Mouse (Mus musculus) retina, embryonic 14.5 days (tissue): ENCODE data around the gene Olfr728.

Experiments used
- DNase-seq: peaks from one replicate; pipeline ENCODE4 v3.0.0-alpha.2; 2015; ENCODE audit warnings: low spot score

Olfr728 gene

DNA sequence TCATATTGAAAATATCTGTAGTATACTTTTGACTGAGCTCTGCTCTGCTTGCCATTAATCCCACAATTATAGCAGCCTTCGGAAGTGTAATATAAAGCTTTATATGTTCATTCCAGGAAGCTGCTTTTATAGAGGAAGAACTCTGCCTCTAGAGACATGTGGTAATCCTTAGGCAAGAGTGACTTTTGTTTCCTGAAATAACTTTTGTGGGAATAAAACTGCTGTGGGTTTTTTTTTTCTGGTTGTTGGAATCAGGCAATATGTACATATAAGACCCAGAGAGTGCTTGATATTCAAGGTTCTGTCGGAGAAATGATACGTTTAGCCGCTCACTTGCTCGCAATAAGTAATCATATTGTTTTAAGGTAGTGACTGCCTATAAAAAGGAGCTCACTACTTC, at the start of gene Olfr728:
Olfr728 (minus strand) TSS at position 101 of the 400 bp plus-strand sequence.
- no peak for DNase-seq

- no peak for DNase-seq
Measured at GRCm38 (mm10) chr14:50188098-50188497, 45.6 kb upstream of the Olfr728 start, which contains the start of gene Olfr730. TSS of gene Olfr730 (minus strand) at chr14:50188198.

- no peak for DNase-seq
Measured at GRCm38 (mm10) chr14:50152810-50153209, 10.3 kb upstream of the Olfr728 start, which contains the start of gene Olfr729. TSS of gene Olfr729 (minus strand) at chr14:50152910.

- no peak for DNase-seq
Measured at GRCm38 (mm10) chr14:50122886-50123285, 19.6 kb downstream of the Olfr728 start, which contains the start of gene Olfr727. TSS of gene Olfr727 (plus strand) at chr14:50123186.

GRCm38 (mm10) chr14:50090853-50091252, 51.6 kb downstream of the Olfr728 start, which contains the start of gene Olfr726:
TSS of gene Olfr726 (minus strand) at chr14:50090953.
- no peak for DNase-seq
